Mouse (Mus musculus) limb, embryonic 14.5 days (tissue): ENCODE results near the gene Gm21915. TPM values are rescaled to one million over a fixed set of nuclear protein-coding genes. Genes with fewer than 3 reads are reported as not detected.

Source experiments
- ATAC-seq: fragments of 200-750 bp; cut with Nextera tagmentation; 2 replicates; pipeline ENCODE4 v1.8.0; 2017; ENCODE audit warnings: low read depth, moderate number of reproducible peaks, moderate TSS enrichment; ENCODE audit not compliant: low FRiP score
- DNase-seq: peaks from one replicate; pipeline ENCODE4 v3.0.0-alpha.2; 2015; ENCODE audit warnings: low spot score
- H3K27ac ChIP-seq: fragments of 300-500 bp; sonication (generic); replicated peaks from 2 replicates; pipeline ENCODE4 v1.5.1; 2014; ENCODE audit warnings: low read depth, mild to moderate bottlenecking, low read length, moderate library complexity, mixed read lengths
- H3K27me3 ChIP-seq: fragments of 300-500 bp; sonication (generic); 2 replicates; pipeline ENCODE4 v1.6.1; 2014; ENCODE audit warnings: low read length, mixed read lengths; ENCODE audit not compliant: control insufficient read depth, insufficient read depth
- H3K36me3 ChIP-seq: fragments of 300-500 bp; sonication (generic); 2 replicates; pipeline ENCODE4 v1.6.1; 2014; ENCODE audit warnings: mild to moderate bottlenecking, low read length, moderate library complexity, mixed read lengths; ENCODE audit not compliant: control insufficient read depth, insufficient read depth
- H3K4me1 ChIP-seq: fragments of 300-500 bp; sonication (generic); 2 replicates; pipeline ENCODE4 v1.6.1; 2014; ENCODE audit warnings: antibody characterized with exemption, low read length, mixed read lengths; ENCODE audit not compliant: control insufficient read depth, insufficient read depth
- H3K4me2 ChIP-seq: fragments of 300-500 bp; sonication (generic); replicated peaks from 2 replicates; pipeline ENCODE4 v1.6.1; 2014; ENCODE audit warnings: low read depth, mild to moderate bottlenecking, low read length, moderate library complexity; ENCODE audit not compliant: severe bottlenecking
- H3K4me3 ChIP-seq: fragments of 300-500 bp; sonication (generic); replicated peaks from 2 replicates; pipeline ENCODE4 v1.5.1; 2014; ENCODE audit warnings: low read length
- H3K9ac ChIP-seq: fragments of 300-500 bp; sonication (generic); 2 replicates; pipeline ENCODE4 v1.6.1; 2014; ENCODE audit warnings: mild to moderate bottlenecking, low read depth, low read length, moderate library complexity; ENCODE audit not compliant: severe bottlenecking
- H3K9me3 ChIP-seq: fragments of 300-500 bp; sonication (generic); 2 replicates; pipeline ENCODE4 v1.6.1; 2016; ENCODE audit warnings: low read length; ENCODE audit not compliant: control insufficient read depth
- POLR2A ChIP-seq: fragments of 200-500 bp; IDR thresholded peaks from 2 replicates; pipeline ENCODE4 v1.8.0; 2012; ENCODE audit warnings: inconsistent platforms, mild to moderate bottlenecking, moderate library complexity, borderline replicate concordance; ENCODE audit not compliant: insufficient read depth, insufficient read length; ENCODE audit errors: extremely low read depth
- WGBS: fragments of 180-500 bp; shearing (Covaris S2); extraction: QIAGEN DNeasy Blood & Tissue Kit; methylation state at CpG from one replicate; pipeline ENCODE4 v1.1.7; 2014; 5-methylcytosine and 5-hydroxymethylcytosine counted together
- polyA plus RNA-seq, 2 experiments: library from polyadenylated mRNA; depleted of rRNA in 1 of 2; stranded (reverse) in 1 of 2; unstranded in 1 of 2; fragments of >200 nt; fragmentation: Nextera tagmentation in 1 of 2; extraction: Ambion mirVana in 1 of 2; gene quantifications; 2 replicates each; pipeline versions ENCODE4 v1.2.1 to v1.2.3; 2012 to 2014

The Gm21915 gene
- polyA plus RNA-seq, 2 experiments = not detected

DNA sequence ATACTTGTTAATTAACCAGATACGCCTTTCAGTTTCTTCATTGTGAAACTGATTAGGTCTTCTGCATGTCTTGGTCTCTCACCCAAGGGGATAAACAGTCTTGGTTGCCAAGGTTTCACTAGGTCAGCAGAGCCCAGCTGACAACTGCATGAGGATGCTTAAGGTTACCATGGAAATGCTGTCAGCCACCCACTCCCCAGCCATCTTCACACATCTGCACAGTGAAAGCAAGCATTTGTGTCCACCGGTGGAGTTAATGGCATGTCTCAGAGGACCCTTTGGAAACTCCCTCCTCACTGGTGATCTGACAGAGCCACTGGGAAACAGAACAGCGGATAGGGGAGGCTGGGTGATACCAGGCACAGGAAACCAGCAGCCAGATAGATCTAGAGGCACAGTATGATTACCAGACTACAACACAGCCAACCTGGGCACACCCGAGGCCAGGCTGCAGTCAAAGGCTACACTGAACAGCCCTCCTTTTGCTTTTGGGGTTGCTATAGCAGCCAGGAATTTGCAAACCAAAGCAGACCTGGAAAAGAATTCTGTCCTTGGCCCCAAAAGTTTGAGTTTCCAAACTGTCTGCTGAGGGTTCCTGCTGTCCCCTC, 1.0 kb downstream of the Gm21915 start:
- H3K4me1 ChIP-seq = peaks cover 12% of the 10 kb centered on the region
- H3K36me3 ChIP-seq = no peaks in the 10 kb centered on the region
- ATAC-seq (peak; percentile 64), DNase-seq (peak; percentile 41)
- H3K9me3 ChIP-seq = no peaks in the 10 kb centered on the region
- no peak for TF ChIP-seq POLR2A
- no peak overlapping the region for H3K4me3 ChIP-seq
- H3K27ac ChIP-seq = peak overlapping the region; percentile 70
- WGBS = 55% methylated on average over 4 of the region's 4 CpGs
- H3K27me3 ChIP-seq = no peaks in the 10 kb centered on the region
- no peak overlapping the region for H3K4me2 ChIP-seq
- H3K9ac ChIP-seq = no peak overlapping the region

DNA sequence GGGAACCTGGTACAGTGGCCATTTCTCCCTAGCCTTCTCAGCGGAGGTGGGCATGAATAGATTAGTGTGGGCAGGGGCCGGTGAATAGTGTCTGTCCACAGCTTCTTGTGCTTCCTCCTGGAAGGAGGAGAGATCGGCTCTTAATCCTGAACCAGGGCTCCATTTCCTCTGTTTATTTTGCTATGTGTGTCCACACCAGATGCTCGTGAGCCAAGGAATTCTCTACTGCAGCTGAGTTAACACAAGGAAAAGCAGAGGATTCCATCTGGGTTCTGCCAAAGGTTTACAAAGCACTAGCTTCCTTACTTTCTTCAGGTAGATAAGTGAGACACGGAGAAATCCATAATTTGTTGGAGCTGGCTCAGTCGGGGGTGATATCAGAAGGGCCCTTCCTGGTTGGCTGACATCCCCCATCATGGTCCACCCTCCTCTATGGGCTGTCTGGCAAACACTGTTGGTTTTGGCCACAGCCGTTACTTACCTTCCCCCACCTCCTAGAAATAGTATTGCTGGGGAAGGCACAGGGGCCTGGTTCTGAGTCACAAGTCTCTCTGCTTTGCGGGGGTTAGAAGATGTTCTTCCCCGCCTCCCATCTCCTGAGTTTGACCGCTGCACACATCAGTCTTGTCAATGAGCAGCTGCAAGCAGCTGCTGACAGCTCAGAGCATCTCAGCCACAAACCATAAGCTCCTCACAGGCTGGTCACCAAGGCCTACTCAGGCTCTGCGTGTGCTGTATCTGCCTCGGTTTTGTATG, 5.0 kb downstream of the Gm21915 start:
- Histone ChIP-seq H3K36me3 (no peaks in the 10 kb centered on the region), H3K27me3 (no peaks in the 10 kb centered on the region), H3K9me3 (no peaks in the 10 kb centered on the region), H3K9ac (no peak overlapping the region), H3K4me3 (no peak overlapping the region), H3K4me1 (peaks cover 22% of the 10 kb centered on the region), H3K4me2 (no peak overlapping the region), H3K27ac (0 out of 2 replicates have a peak overlapping the region, but pooled peaks have one; percentile 26)
- no peak for TF ChIP-seq POLR2A
- whole genome bisulfite sequencing = 67% methylated on average over 12 of the region's 12 CpGs
- DNase-seq = peak; percentile 12
- no peak for ATAC-seq

DNA sequence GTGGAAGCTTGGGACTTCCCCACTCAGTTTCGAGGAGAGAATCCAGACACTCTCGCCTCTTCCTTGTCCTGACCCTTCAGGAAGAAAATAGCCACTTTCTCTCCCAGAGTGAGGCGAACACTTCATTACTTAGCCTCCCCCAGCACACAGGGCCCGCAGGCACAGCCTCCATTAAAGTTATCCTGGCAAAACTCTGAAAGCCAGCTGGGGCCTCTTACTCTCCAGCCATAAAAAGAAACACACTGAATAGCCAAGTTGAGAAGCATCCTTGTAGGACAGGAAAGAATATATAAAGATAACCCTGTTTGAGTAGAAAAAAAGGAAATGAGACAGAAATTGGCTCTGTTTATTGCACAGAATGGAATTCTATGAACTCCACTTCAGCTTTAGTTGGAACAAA, 8.2 kb downstream of the Gm21915 start:
- Histone ChIP-seq H3K9me3 (no peaks in the 10 kb centered on the region), H3K9ac (no peak overlapping the region), H3K4me1 (peaks cover 14% of the 10 kb centered on the region), H3K36me3 (no peaks in the 10 kb centered on the region), H3K4me2 (no peak overlapping the region), H3K4me3 (no peak overlapping the region), H3K27ac (0 out of 2 replicates have a peak overlapping the region, but pooled peaks have one; percentile 38), H3K27me3 (no peaks in the 10 kb centered on the region)
- WGBS = 31% methylated on average over 4 of the region's 4 CpGs
- TF ChIP-seq POLR2A = no peak
- DNase-seq (no peak), ATAC-seq (no peak)

DNA sequence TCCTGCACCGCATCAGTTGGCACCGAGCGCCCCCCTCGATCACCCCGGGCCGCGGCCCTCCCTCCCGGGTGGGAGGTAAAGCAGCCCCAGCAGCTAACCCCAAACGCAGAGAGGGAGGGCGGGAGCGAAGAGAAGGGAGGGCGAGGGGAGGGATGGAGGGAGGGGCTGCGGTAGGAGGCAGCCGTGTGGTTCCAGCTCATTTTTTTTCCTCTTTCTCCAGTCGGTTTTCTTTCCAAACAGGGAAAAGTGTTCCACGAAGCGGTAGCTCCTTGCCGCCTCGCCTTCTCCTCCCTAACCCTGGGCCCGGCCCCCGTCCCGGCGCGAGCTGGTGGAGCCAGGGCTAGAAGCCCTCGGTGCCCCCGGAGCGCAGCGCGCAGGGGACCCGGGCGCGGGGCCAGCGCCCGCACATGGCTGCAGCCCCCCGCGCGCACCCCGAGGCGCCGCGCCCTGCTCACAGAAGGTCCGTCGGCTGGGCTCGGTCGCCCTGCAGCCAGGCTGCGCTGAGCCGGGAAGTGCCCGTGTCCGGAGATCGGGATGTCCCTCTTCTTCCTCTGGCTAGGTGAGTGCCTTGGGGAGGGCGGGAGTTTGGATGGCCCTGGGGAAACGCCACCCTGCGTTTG, 15.5 kb downstream of the Gm21915 start, which contains the start of gene Clmp:
TSS of gene Clmp (plus strand) at position 162 of the 620 bp plus-strand sequence.
- ATAC-seq (peak; percentile 77), DNase-seq (peak; percentile 72)
- no peaks in the 10 kb centered on the region; the same call in 1 of the 2 replicates for H3K36me3 ChIP-seq
- H3K4me1 ChIP-seq = peaks cover 20% of the 10 kb centered on the region
- peak within 1 kb of the TSS; percentile 87 for H3K4me3 ChIP-seq
- no peaks in the 10 kb centered on the region for H3K9me3 ChIP-seq
- WGBS = 1% methylated on average over 31 of the region's 53 CpGs
- peak within 1 kb of the TSS; percentile 100 for H3K27ac ChIP-seq
- H3K27me3 ChIP-seq = no peaks in the 10 kb centered on the region
- peak within 1 kb of the TSS; percentile 84 for H3K4me2 ChIP-seq
- peak within 1 kb of the TSS; percentile 98 for H3K9ac ChIP-seq
- TF ChIP-seq POLR2A = peak; percentile 22; the same call in 1 of the 2 replicates

DNA sequence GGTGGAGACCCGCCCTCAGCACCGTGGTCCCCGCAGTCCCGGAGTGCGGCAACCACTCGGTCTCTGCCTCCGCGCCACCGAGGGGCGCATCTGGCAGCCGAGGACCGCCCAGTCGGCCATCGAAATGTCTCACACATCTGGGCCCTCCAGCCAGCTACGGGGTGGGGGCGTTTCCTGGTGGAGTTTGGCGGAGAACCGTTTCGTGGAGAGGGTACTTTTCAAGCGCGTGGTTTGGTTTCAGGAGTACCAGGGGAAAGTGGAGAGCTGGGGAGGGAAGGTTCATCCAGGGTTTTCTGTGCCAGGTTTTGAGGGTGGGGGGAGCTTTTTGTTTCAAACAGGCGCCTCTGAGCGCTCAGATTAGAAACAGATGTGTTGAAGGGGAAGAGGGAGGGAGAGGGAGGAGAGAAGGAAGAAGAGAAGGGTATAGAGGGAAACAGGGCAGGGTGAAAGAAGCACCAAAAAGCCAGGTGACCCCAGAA, 16.0 kb downstream of the Gm21915 start:
- Histone ChIP-seq H3K4me2 (peak overlapping the region; percentile 84), H3K36me3 (no peaks in the 10 kb centered on the region; the same call in 1 of the 2 replicates), H3K27ac (peak overlapping the region; percentile 100), H3K27me3 (no peaks in the 10 kb centered on the region), H3K4me1 (peaks cover 20% of the 10 kb centered on the region), H3K9ac (peak overlapping the region; percentile 98), H3K4me3 (peak overlapping the region; percentile 87), H3K9me3 (no peaks in the 10 kb centered on the region)
- under 1% methylated on average over 23 of the region's 23 CpGs for WGBS
- ATAC-seq (peak; percentile 76), DNase-seq (peak; percentile 75)
- TF ChIP-seq POLR2A = no peak
